Mouse (Mus musculus): ENCODE results near the gene Rfc1. TPM values are rescaled to one million over a fixed set of nuclear protein-coding genes. Genes with fewer than 3 reads are reported as not detected.
"Not testable (repeated sequence)": the region's sequence is repeated elsewhere in the genome, so short reads cannot be mapped to it uniquely, and the experiment has no call there.

The Rfc1 gene
- polyA plus RNA-seq, 1 experiment from 2014 or later: 39.2 TPM

GRCm38 (mm10) chr5:65298167-65298950 lies 37.1 kb downstream of the Rfc1 start:
- no peak for ATAC-seq (ENCODE audit: low FRiP score)
- Histone ChIP-seq H3K9ac (no peak overlapping the region), H3K4me2 (no peak overlapping the region), H3K4me3 (no peak overlapping the region), H3K4me1 (replicated peaks) (no peaks in the 10 kb centered on the region), H3K27me3 (no peaks in the 10 kb centered on the region), H3K9me3 (no peaks in the 10 kb centered on the region), H3K36me3 (peaks cover 30% of the 10 kb centered on the region), H3K27ac (no peak overlapping the region)
- 92% methylated on average over 7 of the region's 7 CpGs for WGBS

- whole genome bisulfite sequencing: 64% methylated on average over 2 of the region's 2 CpGs
- no peak overlapping the region for H3K9ac ChIP-seq
- ATAC-seq (ENCODE audit: low FRiP score): no peak
Observed at GRCm38 (mm10) chr5:65294270-65294669, 41.2 kb downstream of the Rfc1 start.

GRCm38 (mm10) chr5:65293627-65294026 lies 41.8 kb downstream of the Rfc1 start:
- Histone ChIP-seq H3K9ac (no peak overlapping the region), H3K9me3 (no peaks in the 10 kb centered on the region), H3K36me3 (peaks cover 27% of the 10 kb centered on the region), H3K4me2 (no peak overlapping the region), H3K27me3 (no peaks in the 10 kb centered on the region), H3K27ac (no peak overlapping the region), H3K4me3 (no peak overlapping the region), H3K4me1 (replicated peaks) (no peaks in the 10 kb centered on the region)
- 92% methylated on average over 6 of the region's 6 CpGs for WGBS
- no peak for ATAC-seq (ENCODE audit: low FRiP score)

More at GRCm38 (mm10) chr5:65294270-65294669, 41.2 kb downstream of the Rfc1 start:
- no peaks in the 10 kb centered on the region for H3K9me3 ChIP-seq
- H3K27me3 ChIP-seq: no peaks in the 10 kb centered on the region
- no peak overlapping the region for H3K27ac ChIP-seq
- no peak overlapping the region for H3K4me3 ChIP-seq
- H3K4me1 ChIP-seq (replicated peaks): no peaks in the 10 kb centered on the region
- no peak overlapping the region for H3K4me2 ChIP-seq
- H3K36me3 ChIP-seq: peaks cover 29% of the 10 kb centered on the region

- H3K27ac ChIP-seq; H3K4me3 ChIP-seq; H3K9me3 ChIP-seq; H3K4me2 ChIP-seq; ATAC-seq (ENCODE audit: low FRiP score); H3K9ac ChIP-seq; H3K27me3 ChIP-seq; H3K4me1 ChIP-seq (replicated peaks): not testable (repeated sequence)
- H3K36me3 ChIP-seq: peaks cover 43% of the 10 kb centered on the region
- 90% methylated on average over 8 of the region's 8 CpGs for WGBS
Observed at GRCm38 (mm10) chr5:65289009-65289408, 46.5 kb downstream of the Rfc1 start.

GRCm38 (mm10) chr5:65287751-65288701 lies 47.4 kb downstream of the Rfc1 start:
- no peak for ATAC-seq (ENCODE audit: low FRiP score)
- no peaks in the 10 kb centered on the region for H3K9me3 ChIP-seq
- no peak overlapping the region for H3K4me3 ChIP-seq
- H3K27ac ChIP-seq: no peak overlapping the region
- 88% methylated on average over 24 of the region's 24 CpGs for WGBS
- H3K4me1 ChIP-seq (replicated peaks): no peaks in the 10 kb centered on the region
- no peaks in the 10 kb centered on the region for H3K27me3 ChIP-seq
- no peak overlapping the region for H3K4me2 ChIP-seq
- H3K36me3 ChIP-seq: peaks cover 39% of the 10 kb centered on the region
- no peak overlapping the region for H3K9ac ChIP-seq

- ATAC-seq (ENCODE audit: low FRiP score): no peak
- no peak overlapping the region for H3K9ac ChIP-seq
- peaks cover 35% of the 10 kb centered on the region for H3K36me3 ChIP-seq
- H3K4me3 ChIP-seq: no peak overlapping the region
- H3K4me1 ChIP-seq (replicated peaks): no peaks in the 10 kb centered on the region
- no peaks in the 10 kb centered on the region for H3K9me3 ChIP-seq
- no peak overlapping the region for H3K4me2 ChIP-seq
- WGBS: 96% methylated on average over 3 of the region's 3 CpGs
- no peak overlapping the region for H3K27ac ChIP-seq
- H3K27me3 ChIP-seq: no peaks in the 10 kb centered on the region
Observed at GRCm38 (mm10) chr5:65284171-65284570, 51.3 kb downstream of the Rfc1 start.

GRCm38 (mm10) chr5:65281216-65281615 lies 54.3 kb downstream of the Rfc1 start:
- Histone ChIP-seq H3K27me3 (no peaks in the 10 kb centered on the region), H3K4me2 (no peak overlapping the region), H3K4me1 (replicated peaks) (0 out of 2 replicates have a peak, but pooled peaks cover 3% of the 10 kb centered on the region), H3K9ac (no peak overlapping the region), H3K9me3 (no peaks in the 10 kb centered on the region), H3K36me3 (peaks cover 32% of the 10 kb centered on the region), H3K4me3 (no peak overlapping the region), H3K27ac (no peak overlapping the region)
- WGBS: 93% methylated on average over 3 of the region's 3 CpGs
- ATAC-seq (ENCODE audit: low FRiP score): no peak

- H3K27me3 ChIP-seq: no peaks in the 10 kb centered on the region
- 91% methylated on average over 6 of the region's 6 CpGs for WGBS
- ATAC-seq (ENCODE audit: low FRiP score): no peak; the same call in 1 of the 2 replicates
- 0 out of 2 replicates have a peak, but pooled peaks cover 3% of the 10 kb centered on the region for H3K4me1 ChIP-seq (replicated peaks)
- no peak overlapping the region for H3K4me2 ChIP-seq
- H3K4me3 ChIP-seq: no peak overlapping the region
- H3K9me3 ChIP-seq: no peaks in the 10 kb centered on the region
- peaks cover 33% of the 10 kb centered on the region for H3K36me3 ChIP-seq
- H3K9ac ChIP-seq: no peak overlapping the region
- H3K27ac ChIP-seq: no peak overlapping the region
Observed at GRCm38 (mm10) chr5:65279133-65279651, 56.3 kb downstream of the Rfc1 start.

GRCm38 (mm10) chr5:65273966-65274365 lies 61.5 kb downstream of the Rfc1 start:
- no peaks in the 10 kb centered on the region for H3K9me3 ChIP-seq
- peaks cover 54% of the 10 kb centered on the region for H3K36me3 ChIP-seq
- H3K27me3 ChIP-seq: no peaks in the 10 kb centered on the region
- H3K4me3 ChIP-seq: no peak overlapping the region
- no peak overlapping the region for H3K9ac ChIP-seq
- no peak for ATAC-seq (ENCODE audit: low FRiP score)
- 90% methylated on average over 3 of the region's 3 CpGs for WGBS
- no peak overlapping the region for H3K27ac ChIP-seq
- H3K4me1 ChIP-seq (replicated peaks): 0 out of 2 replicates have a peak, but pooled peaks cover 2% of the 10 kb centered on the region
- no peak overlapping the region for H3K4me2 ChIP-seq

GRCm38 (mm10) chr5:65257910-65258505 lies 77.5 kb downstream of the Rfc1 start:
- H3K36me3 ChIP-seq: peaks cover 71% of the 10 kb centered on the region
- 91% methylated on average over 14 of the region's 14 CpGs for WGBS

GRCm38 (mm10) chr5:65250185-65250855 lies 85.2 kb downstream of the Rfc1 start:
- H3K9ac ChIP-seq: no peak overlapping the region
- WGBS: 59% methylated on average over 7 of the region's 7 CpGs
- peaks cover 54% of the 10 kb centered on the region for H3K36me3 ChIP-seq
- H3K27me3 ChIP-seq: no peaks in the 10 kb centered on the region
- H3K4me2 ChIP-seq: no peak overlapping the region
- no peak for ATAC-seq (ENCODE audit: low FRiP score)
- no peaks in the 10 kb centered on the region for H3K9me3 ChIP-seq
- no peak overlapping the region for H3K27ac ChIP-seq
- H3K4me1 ChIP-seq (replicated peaks): no peaks in the 10 kb centered on the region
- H3K4me3 ChIP-seq: no peak overlapping the region

More at GRCm38 (mm10) chr5:65257910-65258505, 77.5 kb downstream of the Rfc1 start:
- no peak for ATAC-seq (ENCODE audit: low FRiP score)
- no peaks in the 10 kb centered on the region for H3K9me3 ChIP-seq
- H3K9ac ChIP-seq: no peak overlapping the region
- H3K27me3 ChIP-seq: no peaks in the 10 kb centered on the region
- H3K4me1 ChIP-seq (replicated peaks): no peaks in the 10 kb centered on the region
- no peak overlapping the region for H3K27ac ChIP-seq
- H3K4me3 ChIP-seq: no peak overlapping the region
- H3K4me2 ChIP-seq: no peak overlapping the region

Measured in hindbrain, embryonic 13.5 days (tissue).